Mouse (Mus musculus): ENCODE data around the gene Trmo. TPM values are rescaled to one million over a fixed set of nuclear protein-coding genes. Genes with fewer than 3 reads are reported as not detected.
A peak's percentile ranks its signal among the peaks of the same experiment; 100 is the strongest.

Gene Trmo
- 8.2 and 9.7 TPM in 2 replicates for polyA plus RNA-seq (2016; fragmentation: Nextera tagmentation; extraction: Ambion mirVana)

GRCm38 (mm10) chr4:46389013-46389611 is at the start of gene Trmo:
Gene Trmo, minus strand, starts transcription at chr4:46389437.
- 0 out of 2 replicates have a peak, but pooled peaks cover 7% of the 10 kb centered on the region for H3K36me3 ChIP-seq
- peak within 1 kb of the TSS; percentile 79 for H3K9ac ChIP-seq
- peak; percentile 93 for ATAC-seq (ENCODE audit: insufficient number of reproducible peaks, insufficient read depth, low FRiP score, low TSS enrichment)
- peak within 1 kb of the TSS; percentile 55 for H3K4me3 ChIP-seq
- under 1% methylated on average over 56 of the region's 56 CpGs for WGBS
- no peaks in the 10 kb centered on the region for H3K4me1 ChIP-seq
- no peaks in the 10 kb centered on the region for H3K9me3 ChIP-seq
- peak within 1 kb of the TSS; percentile 57 for H3K4me2 ChIP-seq (replicated peaks)
- H3K27ac ChIP-seq: peak within 1 kb of the TSS; percentile 88
- no peaks in the 10 kb centered on the region for H3K27me3 ChIP-seq

- 90% methylated on average over 12 of the region's 12 CpGs for WGBS
- Histone ChIP-seq H3K27ac (no peak overlapping the region), H3K27me3 (no peaks in the 10 kb centered on the region), H3K9me3 (no peaks in the 10 kb centered on the region), H3K4me3 (no peak overlapping the region), H3K4me1 (no peaks in the 10 kb centered on the region), H3K9ac (no peak overlapping the region), H3K36me3 (no peaks in the 10 kb centered on the region), H3K4me2 (replicated peaks) (no peak overlapping the region)
- ATAC-seq (ENCODE audit: insufficient number of reproducible peaks, insufficient read depth, low FRiP score, low TSS enrichment): no peak
Measured at GRCm38 (mm10) chr4:46432339-46433036, 43.3 kb upstream of the Trmo start.

- ATAC-seq (ENCODE audit: insufficient number of reproducible peaks, insufficient read depth, low FRiP score, low TSS enrichment): 0 out of 2 replicates have a peak, but pooled peaks have one; percentile 69
Measured at GRCm38 (mm10) chr4:46428903-46429499, 39.8 kb upstream of the Trmo start.

GRCm38 (mm10) chr4:46422625-46423024 is 33.4 kb upstream of the Trmo start:
- WGBS: 77% methylated on average over 8 of the region's 8 CpGs
- H3K4me1 ChIP-seq: 0 out of 2 replicates have a peak, but pooled peaks cover 3% of the 10 kb centered on the region
- no peaks in the 10 kb centered on the region for H3K27me3 ChIP-seq
- no peaks in the 10 kb centered on the region for H3K9me3 ChIP-seq
- no peaks in the 10 kb centered on the region for H3K36me3 ChIP-seq
- no peak overlapping the region for H3K9ac ChIP-seq
- no peak overlapping the region for H3K4me3 ChIP-seq
- H3K4me2 ChIP-seq (replicated peaks): no peak overlapping the region
- no peak overlapping the region for H3K27ac ChIP-seq
- no peak for ATAC-seq (ENCODE audit: insufficient number of reproducible peaks, insufficient read depth, low FRiP score, low TSS enrichment)

More at GRCm38 (mm10) chr4:46428903-46429499, 39.8 kb upstream of the Trmo start:
- Histone ChIP-seq H3K9me3 (no peaks in the 10 kb centered on the region), H3K36me3 (no peaks in the 10 kb centered on the region), H3K27me3 (no peaks in the 10 kb centered on the region), H3K4me2 (replicated peaks) (no peak overlapping the region), H3K4me1 (no peaks in the 10 kb centered on the region), H3K27ac (no peak overlapping the region), H3K9ac (no peak overlapping the region), H3K4me3 (no peak overlapping the region)
- WGBS: 68% methylated on average over 10 of the region's 10 CpGs

- H3K4me3 ChIP-seq: no peak overlapping the region
- H3K27ac ChIP-seq: no peak overlapping the region
Measured at GRCm38 (mm10) chr4:46418851-46419250, 29.6 kb upstream of the Trmo start.

GRCm38 (mm10) chr4:46417491-46417890 is 28.3 kb upstream of the Trmo start:
- 62% methylated on average over 3 of the region's 3 CpGs for WGBS
- Histone ChIP-seq H3K4me2 (replicated peaks) (no peak overlapping the region), H3K4me3 (no peak overlapping the region), H3K9ac (no peak overlapping the region), H3K4me1 (0 out of 2 replicates have a peak, but pooled peaks cover 2% of the 10 kb centered on the region), H3K27me3 (no peaks in the 10 kb centered on the region), H3K36me3 (no peaks in the 10 kb centered on the region), H3K27ac (no peak overlapping the region), H3K9me3 (no peaks in the 10 kb centered on the region)
- no peak for ATAC-seq (ENCODE audit: insufficient number of reproducible peaks, insufficient read depth, low FRiP score, low TSS enrichment)

More at GRCm38 (mm10) chr4:46418851-46419250, 29.6 kb upstream of the Trmo start:
- H3K9ac ChIP-seq: no peak overlapping the region
- H3K4me1 ChIP-seq: 0 out of 2 replicates have a peak, but pooled peaks cover 3% of the 10 kb centered on the region
- H3K4me2 ChIP-seq (replicated peaks): no peak overlapping the region
- ATAC-seq (ENCODE audit: insufficient number of reproducible peaks, insufficient read depth, low FRiP score, low TSS enrichment): no peak
- no peaks in the 10 kb centered on the region for H3K36me3 ChIP-seq
- H3K9me3 ChIP-seq: no peaks in the 10 kb centered on the region
- 87% methylated on average over 9 of the region's 9 CpGs for WGBS
- H3K27me3 ChIP-seq: no peaks in the 10 kb centered on the region

GRCm38 (mm10) chr4:46413406-46413805 is 24.2 kb upstream of the Trmo start, which contains the start of gene Hemgn:
Gene Hemgn, minus strand, starts transcription at chr4:46413506.
- Histone ChIP-seq H3K27me3 (no peaks in the 10 kb centered on the region), H3K27ac (no peak within 1 kb of the TSS), H3K9ac (no peak within 1 kb of the TSS), H3K4me3 (no peak within 1 kb of the TSS), H3K36me3 (no peaks in the 10 kb centered on the region), H3K9me3 (no peaks in the 10 kb centered on the region), H3K4me1 (no peaks in the 10 kb centered on the region), H3K4me2 (replicated peaks) (no peak within 1 kb of the TSS)
- ATAC-seq (ENCODE audit: insufficient number of reproducible peaks, insufficient read depth, low FRiP score, low TSS enrichment): no peak
- 78% methylated on average over 7 of the region's 7 CpGs for WGBS

- Histone ChIP-seq H3K27me3 (no peaks in the 10 kb centered on the region), H3K4me1 (no peaks in the 10 kb centered on the region), H3K36me3 (no peaks in the 10 kb centered on the region), H3K27ac (no peak overlapping the region), H3K9ac (no peak overlapping the region), H3K4me2 (replicated peaks) (no peak overlapping the region), H3K4me3 (no peak overlapping the region), H3K9me3 (no peaks in the 10 kb centered on the region)
- WGBS: 63% methylated on average over 1 of the region's 1 CpGs
- ATAC-seq (ENCODE audit: insufficient number of reproducible peaks, insufficient read depth, low FRiP score, low TSS enrichment): no peak
Measured at GRCm38 (mm10) chr4:46412113-46412512, 22.9 kb upstream of the Trmo start.

- 88% methylated on average over 6 of the region's 6 CpGs for WGBS
- Histone ChIP-seq H3K9me3 (no peaks in the 10 kb centered on the region), H3K27ac (no peak overlapping the region), H3K4me2 (replicated peaks) (no peak overlapping the region), H3K4me3 (no peak overlapping the region), H3K9ac (no peak overlapping the region), H3K36me3 (no peaks in the 10 kb centered on the region), H3K4me1 (no peaks in the 10 kb centered on the region), H3K27me3 (no peaks in the 10 kb centered on the region)
- ATAC-seq (ENCODE audit: insufficient number of reproducible peaks, insufficient read depth, low FRiP score, low TSS enrichment): no peak
Measured at GRCm38 (mm10) chr4:46411489-46411888, 22.3 kb upstream of the Trmo start.

- Histone ChIP-seq H3K9ac (no peak overlapping the region), H3K27ac (no peak overlapping the region), H3K4me3 (no peak overlapping the region), H3K4me2 (replicated peaks) (no peak overlapping the region), H3K27me3 (no peaks in the 10 kb centered on the region), H3K4me1 (no peaks in the 10 kb centered on the region), H3K9me3 (no peaks in the 10 kb centered on the region), H3K36me3 (no peaks in the 10 kb centered on the region)
- no peak for ATAC-seq (ENCODE audit: insufficient number of reproducible peaks, insufficient read depth, low FRiP score, low TSS enrichment)
- 92% methylated on average over 5 of the region's 5 CpGs for WGBS
Measured at GRCm38 (mm10) chr4:46410677-46411076, 21.4 kb upstream of the Trmo start.

- no peaks in the 10 kb centered on the region for H3K27me3 ChIP-seq
- no peak overlapping the region for H3K4me2 ChIP-seq (replicated peaks)
- H3K9ac ChIP-seq: no peak overlapping the region
- no peak for ATAC-seq (ENCODE audit: insufficient number of reproducible peaks, insufficient read depth, low FRiP score, low TSS enrichment)
- 89% methylated on average over 8 of the region's 8 CpGs for WGBS
- no peak overlapping the region for H3K27ac ChIP-seq
- no peak overlapping the region for H3K4me3 ChIP-seq
- no peaks in the 10 kb centered on the region for H3K9me3 ChIP-seq
- no peaks in the 10 kb centered on the region for H3K4me1 ChIP-seq
- H3K36me3 ChIP-seq: no peaks in the 10 kb centered on the region
Measured at GRCm38 (mm10) chr4:46406966-46407703, 17.9 kb upstream of the Trmo start.

Data from embryonic facial prominence, embryonic 12.5 days (tissue).